Mouse (Mus musculus) neural tube, embryonic 13.5 days (tissue): ENCODE results near the gene Ctrb1. TPM values are rescaled to one million over a fixed set of nuclear protein-coding genes. Genes with fewer than 3 reads are reported as not detected.

Source experiments
- ATAC-seq: fragments of 200-750 bp; cut with Nextera tagmentation; 2 replicates; pipeline ENCODE4 v1.8.0; 2017; ENCODE audit warnings: low read depth, mild to moderate bottlenecking, moderate TSS enrichment, moderate library complexity
- H3K27ac ChIP-seq: fragments of 300-500 bp; sonication (generic); replicated peaks from 2 replicates; pipeline ENCODE4 v1.5.1; 2015; ENCODE audit warnings: moderate library complexity, mild to moderate bottlenecking, inconsistent platforms
- H3K27me3 ChIP-seq: fragments of 300-500 bp; sonication (generic); 2 replicates; pipeline ENCODE4 v1.6.1; 2015; ENCODE audit warnings: mild to moderate bottlenecking, inconsistent platforms
- H3K36me3 ChIP-seq: fragments of 300-500 bp; sonication (generic); 2 replicates; pipeline ENCODE4 v1.6.1; 2015; ENCODE audit warnings: mild to moderate bottlenecking, inconsistent platforms
- H3K4me1 ChIP-seq: fragments of 300-500 bp; sonication (generic); replicated peaks from 2 replicates; pipeline ENCODE4 v1.6.1; 2015; ENCODE audit warnings: inconsistent platforms
- H3K4me2 ChIP-seq: fragments of 300-500 bp; sonication (generic); 2 replicates; pipeline ENCODE4 v1.6.1; 2015; ENCODE audit warnings: inconsistent platforms, mild to moderate bottlenecking, moderate library complexity
- H3K4me3 ChIP-seq: fragments of 300-500 bp; sonication (generic); 2 replicates; pipeline ENCODE4 v1.5.1; 2015; ENCODE audit warnings: mild to moderate bottlenecking, inconsistent platforms
- H3K9ac ChIP-seq: fragments of 300-500 bp; sonication (generic); 2 replicates; pipeline ENCODE4 v1.6.1; 2015; ENCODE audit warnings: moderate library complexity, mild to moderate bottlenecking, inconsistent platforms
- H3K9me3 ChIP-seq: fragments of 300-500 bp; sonication (generic); 2 replicates; pipeline ENCODE4 v1.6.1; 2016; ENCODE audit warnings: inconsistent platforms
- WGBS: fragments of 180-500 bp; shearing (Covaris S2); methylation state at CpG from one replicate; pipeline ENCODE4 v1.1.7; 2015; 5-methylcytosine and 5-hydroxymethylcytosine counted together
- polyA plus RNA-seq: library from polyadenylated mRNA; unstranded; fragments of >200 nt; fragmentation: Nextera tagmentation; extraction: Ambion mirVana; gene quantifications from 2 replicates; pipeline ENCODE4 v1.2.1, GENCODE M21; 2015

Gene Ctrb1
- polyA plus RNA-seq, 1 experiment from 2014 or later = not detected

- Histone ChIP-seq H3K4me2 (peak overlapping the region; percentile 85), H3K36me3 (no peaks in the 10 kb centered on the region), H3K27ac (peak overlapping the region; percentile 86), H3K27me3 (no peaks in the 10 kb centered on the region), H3K4me3 (peak overlapping the region; percentile 77), H3K9ac (peak overlapping the region; percentile 88), H3K4me1 (peaks cover 96% of the 10 kb centered on the region), H3K9me3 (no peaks in the 10 kb centered on the region)
- ATAC-seq = peak; percentile 59
- under 1% methylated on average over 31 of the region's 39 CpGs for WGBS
These were observed 40.6 kb upstream of the Ctrb1 start for GRCm38 (mm10) chr8:111731231-111731977.

- Histone ChIP-seq H3K27ac (no peak overlapping the region), H3K4me3 (no peak overlapping the region), H3K9me3 (no peaks in the 10 kb centered on the region), H3K9ac (peak overlapping the region; percentile 23; the same call in 1 of the 2 replicates), H3K36me3 (no peaks in the 10 kb centered on the region), H3K4me2 (peak overlapping the region; percentile 85), H3K27me3 (no peaks in the 10 kb centered on the region), H3K4me1 (peaks cover 91% of the 10 kb centered on the region)
- no peak for ATAC-seq
- 72% methylated on average over 7 of the region's 7 CpGs for WGBS
These were observed 38.7 kb upstream of the Ctrb1 start for GRCm38 (mm10) chr8:111729233-111730170.

- 67% methylated on average over 5 of the region's 5 CpGs for WGBS
- no peaks in the 10 kb centered on the region for H3K27me3 ChIP-seq
- H3K9ac ChIP-seq = no peak overlapping the region
- no peak overlapping the region for H3K4me2 ChIP-seq
- peaks cover 86% of the 10 kb centered on the region for H3K4me1 ChIP-seq
- 0 out of 2 replicates have a peak overlapping the region, but pooled peaks have one; percentile 2 for H3K27ac ChIP-seq
- no peak overlapping the region for H3K4me3 ChIP-seq
- no peaks in the 10 kb centered on the region for H3K36me3 ChIP-seq
- H3K9me3 ChIP-seq = no peaks in the 10 kb centered on the region
- ATAC-seq = no peak
These were observed 37.7 kb upstream of the Ctrb1 start for GRCm38 (mm10) chr8:111728481-111728880.

- no peak for ATAC-seq
- 68% methylated on average over 4 of the region's 4 CpGs for WGBS
- Histone ChIP-seq H3K4me1 (peaks cover 77% of the 10 kb centered on the region), H3K4me3 (no peak overlapping the region), H3K4me2 (no peak overlapping the region), H3K36me3 (no peaks in the 10 kb centered on the region), H3K9ac (no peak overlapping the region), H3K27ac (no peak overlapping the region), H3K9me3 (no peaks in the 10 kb centered on the region), H3K27me3 (no peaks in the 10 kb centered on the region)
These were observed 36.7 kb upstream of the Ctrb1 start for GRCm38 (mm10) chr8:111727553-111727952.

- Histone ChIP-seq H3K9ac (no peak overlapping the region), H3K36me3 (0 out of 2 replicates have a peak, but pooled peaks cover 1% of the 10 kb centered on the region), H3K4me1 (peaks cover 68% of the 10 kb centered on the region), H3K4me2 (no peak overlapping the region), H3K9me3 (no peaks in the 10 kb centered on the region), H3K4me3 (no peak overlapping the region), H3K27me3 (no peaks in the 10 kb centered on the region), H3K27ac (peak overlapping the region; percentile 61)
- 0 out of 2 replicates have a peak, but pooled peaks have one; percentile 21 for ATAC-seq
- WGBS = 76% methylated on average over 7 of the region's 7 CpGs
These were observed 35.5 kb upstream of the Ctrb1 start for GRCm38 (mm10) chr8:111726102-111726900.

GRCm38 (mm10) chr8:111725341-111725740 is 34.5 kb upstream of the Ctrb1 start:
- 96% methylated on average over 6 of the region's 6 CpGs for WGBS
- no peak overlapping the region for H3K27ac ChIP-seq
- H3K36me3 ChIP-seq = peaks cover 11% of the 10 kb centered on the region
- H3K4me3 ChIP-seq = no peak overlapping the region
- H3K9me3 ChIP-seq = no peaks in the 10 kb centered on the region
- H3K4me2 ChIP-seq = no peak overlapping the region
- no peak overlapping the region for H3K9ac ChIP-seq
- H3K4me1 ChIP-seq = peaks cover 63% of the 10 kb centered on the region
- ATAC-seq = no peak
- H3K27me3 ChIP-seq = no peaks in the 10 kb centered on the region

- Histone ChIP-seq H3K9ac (no peak overlapping the region), H3K9me3 (no peaks in the 10 kb centered on the region), H3K4me2 (no peak overlapping the region), H3K36me3 (peaks cover 36% of the 10 kb centered on the region), H3K4me3 (no peak overlapping the region), H3K4me1 (peaks cover 65% of the 10 kb centered on the region), H3K27me3 (no peaks in the 10 kb centered on the region), H3K27ac (peak overlapping the region; percentile 99; the same call in 1 of the 2 replicates)
- no peak for ATAC-seq
- WGBS = 59% methylated on average over 4 of the region's 4 CpGs
These were observed 29.3 kb upstream of the Ctrb1 start for GRCm38 (mm10) chr8:111720115-111720544.

- no peak overlapping the region for H3K4me2 ChIP-seq
- no peak overlapping the region for H3K4me3 ChIP-seq
- H3K27me3 ChIP-seq = no peaks in the 10 kb centered on the region
- peaks cover 48% of the 10 kb centered on the region for H3K36me3 ChIP-seq
- no peaks in the 10 kb centered on the region for H3K9me3 ChIP-seq
- peaks cover 59% of the 10 kb centered on the region for H3K4me1 ChIP-seq
- no peak overlapping the region for H3K9ac ChIP-seq
- H3K27ac ChIP-seq = peak overlapping the region; percentile 99
- 48% methylated on average over 5 of the region's 5 CpGs for WGBS
- ATAC-seq = no peak
These were observed 28.1 kb upstream of the Ctrb1 start for GRCm38 (mm10) chr8:111718937-111719336.

- Histone ChIP-seq H3K9me3 (no peaks in the 10 kb centered on the region), H3K9ac (peak overlapping the region; percentile 69), H3K36me3 (peaks cover 58% of the 10 kb centered on the region), H3K4me3 (no peak overlapping the region), H3K4me2 (peak overlapping the region; percentile 38), H3K27ac (peak overlapping the region; percentile 99), H3K4me1 (peaks cover 63% of the 10 kb centered on the region), H3K27me3 (no peaks in the 10 kb centered on the region)
- ATAC-seq = no peak
- 57% methylated on average over 6 of the region's 6 CpGs for WGBS
These were observed 27.1 kb upstream of the Ctrb1 start for GRCm38 (mm10) chr8:111717866-111718265.

GRCm38 (mm10) chr8:111717488-111717792 is 26.6 kb upstream of the Ctrb1 start:
- Histone ChIP-seq H3K4me3 (no peak overlapping the region), H3K4me2 (peak overlapping the region; percentile 38), H3K27ac (peak overlapping the region; percentile 99), H3K9ac (peak overlapping the region; percentile 69), H3K36me3 (peaks cover 63% of the 10 kb centered on the region), H3K27me3 (no peaks in the 10 kb centered on the region), H3K4me1 (peaks cover 67% of the 10 kb centered on the region), H3K9me3 (no peaks in the 10 kb centered on the region)
- peak; percentile 28 for ATAC-seq
- WGBS = 31% methylated on average over 4 of the region's 4 CpGs

- peak overlapping the region; percentile 99 for H3K27ac ChIP-seq
- no peaks in the 10 kb centered on the region for H3K27me3 ChIP-seq
- no peak overlapping the region for H3K4me3 ChIP-seq
- WGBS = 10% methylated on average over 10 of the region's 10 CpGs
- ATAC-seq = peak; percentile 88
- peak overlapping the region; percentile 69 for H3K9ac ChIP-seq
- no peaks in the 10 kb centered on the region for H3K9me3 ChIP-seq
- peaks cover 69% of the 10 kb centered on the region for H3K36me3 ChIP-seq
- H3K4me2 ChIP-seq = peak overlapping the region; percentile 38
- H3K4me1 ChIP-seq = peaks cover 70% of the 10 kb centered on the region
These were observed 26.0 kb upstream of the Ctrb1 start for GRCm38 (mm10) chr8:111716603-111717487.
